Mouse (Mus musculus) adrenal gland, postnatal 14 days (tissue): Measurements from ENCODE around the gene Alkbh4. TPM values are rescaled to one million over a fixed set of nuclear protein-coding genes. Genes with fewer than 3 reads are reported as not detected.
A peak's percentile ranks its signal among the peaks of the same experiment; 100 is the strongest.
"Not testable (repeated sequence)": the region's sequence is repeated elsewhere in the genome, so short reads cannot be mapped to it uniquely, and the experiment has no call there.

Experiments used
- DNase-seq: peaks from one replicate; pipeline ENCODE4 v3.0.0; 2021; ENCODE audit warnings: mixed read lengths
- total RNA-seq: library from RNA; stranded (reverse); gene quantifications from 2 replicates; pipeline ENCODE4 v1.2.3, GENCODE M21; 2021

Alkbh4 gene
- total RNA-seq, 1 experiment from 2014 or later, result 7.2 TPM

GRCm38 (mm10) chr5:136142746-136143145 is 6.8 kb downstream of the Alkbh4 start:
- DNase-seq, result no peak

- DNase-seq, result no peak
Observed at GRCm38 (mm10) chr5:136143161-136143755, 7.3 kb downstream of the Alkbh4 start.

GRCm38 (mm10) chr5:136144606-136145430 is 8.9 kb downstream of the Alkbh4 start:
- no peak for DNase-seq

GRCm38 (mm10) chr5:136146936-136147335 is 11.0 kb downstream of the Alkbh4 start:
- no peak for DNase-seq

- no peak for DNase-seq
Observed at GRCm38 (mm10) chr5:136147704-136148103, 11.8 kb downstream of the Alkbh4 start.

- DNase-seq, result not testable (repeated sequence)
Observed at GRCm38 (mm10) chr5:136149134-136149576, 13.2 kb downstream of the Alkbh4 start.

GRCm38 (mm10) chr5:136152365-136152764 is 16.4 kb downstream of the Alkbh4 start:
- no peak for DNase-seq

GRCm38 (mm10) chr5:136155399-136155798 is 19.5 kb downstream of the Alkbh4 start:
- no peak for DNase-seq

- not testable (repeated sequence) for DNase-seq
Observed at GRCm38 (mm10) chr5:136160084-136160483, 24.1 kb downstream of the Alkbh4 start.

- no peak for DNase-seq
Observed at GRCm38 (mm10) chr5:136163807-136164474, 28.0 kb downstream of the Alkbh4 start.

- DNase-seq, result no peak
Observed at GRCm38 (mm10) chr5:136165246-136165645, 29.3 kb downstream of the Alkbh4 start.

GRCm38 (mm10) chr5:136167296-136167695 is 31.4 kb downstream of the Alkbh4 start:
- DNase-seq, result no peak

- DNase-seq, result no peak
Observed at GRCm38 (mm10) chr5:136168071-136168470, 32.1 kb downstream of the Alkbh4 start.

- peak; percentile 44 for DNase-seq
Observed at GRCm38 (mm10) chr5:136169626-136170511, 33.9 kb downstream of the Alkbh4 start.

- DNase-seq, result peak; percentile 87
Observed at GRCm38 (mm10) chr5:136170512-136171362, 34.8 kb downstream of the Alkbh4 start, which contains the start of gene Orai2. Gene Orai2 (minus strand): TSS chr5:136170713.

GRCm38 (mm10) chr5:136171363-136172341 is 35.7 kb downstream of the Alkbh4 start:
- peak; percentile 11 for DNase-seq

GRCm38 (mm10) chr5:136172939-136173338 is 37.0 kb downstream of the Alkbh4 start:
- DNase-seq, result no peak

GRCm38 (mm10) chr5:136173606-136174463 is 37.9 kb downstream of the Alkbh4 start:
- peak; percentile 59 for DNase-seq

- no peak for DNase-seq
Observed at GRCm38 (mm10) chr5:136179594-136179993, 43.6 kb downstream of the Alkbh4 start.
